Mouse (Mus musculus) megakaryocyte, adult 5-6 weeks (primary cell): ENCODE measurements around the gene Mgll. TPM values are rescaled to one million over a fixed set of nuclear protein-coding genes. Genes with fewer than 3 reads are reported as not detected.

Experiments
- ATAC-seq: 2 replicates; pipeline ENCODE4 v1.8.0; 2016; ENCODE audit warnings: mild to moderate bottlenecking, inconsistent platforms; ENCODE audit not compliant: poor library complexity, severe bottlenecking
- total RNA-seq, 2 experiments: library from RNA; stranded (forward) in 1 of 2; stranded (reverse) in 1 of 2; fragments of 153-499, 151-499 nt in 1 of 2; fragments of 221-1000, 200-1000 nt in 1 of 2; gene quantifications; 2 replicates each; pipeline versions ENCODE4 v1.2.3 to v1.2.4; 2015 to 2017

The Mgll gene
- total RNA-seq, 2 experiments from 2014 or later: 3.7 to 4.2 TPM

GRCm38 (mm10) chr6:88717143-88718032, 6.8 kb upstream of the Mgll start:
- no peak for ATAC-seq

GRCm38 (mm10) chr6:88718033-88718725, 6.0 kb upstream of the Mgll start:
- no peak for ATAC-seq

- ATAC-seq: no peak
Measured at GRCm38 (mm10) chr6:88721059-88721458, 3.2 kb upstream of the Mgll start.

GRCm38 (mm10) chr6:88722906-88723305, 1.3 kb upstream of the Mgll start:
- ATAC-seq: no peak

- no peak for ATAC-seq
Measured at GRCm38 (mm10) chr6:88723806-88724312, 353 bp upstream of the Mgll start.

GRCm38 (mm10) chr6:88725590-88725989, 1.4 kb downstream of the Mgll start:
- peak; percentile 33; the same call in 1 of the 2 replicates for ATAC-seq

GRCm38 (mm10) chr6:88726252-88727211, 2.3 kb downstream of the Mgll start:
- ATAC-seq: no peak

GRCm38 (mm10) chr6:88727490-88727889, 3.3 kb downstream of the Mgll start:
- no peak for ATAC-seq

GRCm38 (mm10) chr6:88728054-88728453, 3.8 kb downstream of the Mgll start:
- ATAC-seq: no peak

- ATAC-seq: no peak
Measured at GRCm38 (mm10) chr6:88728515-88728914, 4.3 kb downstream of the Mgll start.

- ATAC-seq: peak; percentile 47
Measured at GRCm38 (mm10) chr6:88731211-88731751, 7.1 kb downstream of the Mgll start.

GRCm38 (mm10) chr6:88731991-88732390, 7.8 kb downstream of the Mgll start:
- ATAC-seq: no peak

GRCm38 (mm10) chr6:88732643-88733613, 8.7 kb downstream of the Mgll start:
- ATAC-seq: no peak

GRCm38 (mm10) chr6:88736337-88736736, 12.1 kb downstream of the Mgll start:
- no peak; the same call in 1 of the 2 replicates for ATAC-seq

GRCm38 (mm10) chr6:88736741-88737508, 12.7 kb downstream of the Mgll start:
- ATAC-seq: no peak

- ATAC-seq: no peak
Measured at GRCm38 (mm10) chr6:88737509-88737888, 13.3 kb downstream of the Mgll start.

- peak; percentile 34; the same call in 1 of the 2 replicates for ATAC-seq
Measured at GRCm38 (mm10) chr6:88741041-88741440, 16.8 kb downstream of the Mgll start.

GRCm38 (mm10) chr6:88741791-88742190, 17.6 kb downstream of the Mgll start:
- no peak for ATAC-seq
